In genomic region chr19:6046294-6047153, GRCm38 (mm10) we compare ENCODE assay signal across 8 mouse cellular contexts. TPM values are rescaled to one million over a fixed set of nuclear protein-coding genes. Genes with fewer than 3 reads are reported as not detected.
A peak's percentile ranks its signal among the peaks of the same experiment; 100 is the strongest.
DNase-seq lines count a peak whose midpoint lies in the region; ATAC-seq and TF ChIP-seq lines count a peak whose summit lies in the region.

Gene Syvn1, plus strand, starts transcription at chr19:6046576.

- peak within 1 kb of the TSS; percentile 89 for H3K4me2 ChIP-seq in forebrain, embryonic 15.5 days (replicated peaks)

- DNase-seq in ES-CJ7 (ENCODE audit: low read depth, low spot score): peak; percentile 94
- peak; percentile 91 for DNase-seq in cerebellum, adult 11-12 months
- peak; percentile 86 for DNase-seq in heart, postnatal 25 days (ENCODE audit: low spot score)
- peak; percentile 89 to 96 for DNase-seq in layer of hippocampus, adult 18-20 months (ENCODE audit: low spot score in 2 of 2)
- peak; percentile 93 for DNase-seq in lung, adult 2 months
- DNase-seq in thymus, adult 18-20 months: peak; percentile 81 to 92

- peak within 1 kb of the TSS; percentile 100 for H3K27ac ChIP-seq in forebrain, embryonic 15.5 days (replicated peaks)

- peak within 1 kb of the TSS; percentile 86 for H3K9ac ChIP-seq in forebrain, embryonic 15.5 days (replicated peaks)

- intact Hi-C loops in heart, postnatal 25 days (cut with DNase I): loop anchor here (5.0 kb wide), 1 partner anchor 71 kb away; the partner anchor contains the start of gene Sac3d1

- ATAC-seq in forebrain, embryonic 15.5 days (replicated peaks): peak; percentile 91
- peak; percentile 82 for ATAC-seq in neutrophil, adult 5-6 weeks (ENCODE audit: extremely low read depth, insufficient number of reproducible peaks, low FRiP score, poor library complexity, severe bottlenecking)

- TF ChIP-seq CTCF in lung, adult 2 months (IDR thresholded peaks at IDR 0.05; ENCODE audit: insufficient read depth, low read length): no peak

- H3K9me3 ChIP-seq in forebrain, embryonic 15.5 days: no peaks in the 10 kb centered on the region

- under 1% methylated on average over 65 of the region's 65 CpGs for WGBS in forebrain, embryonic 15.5 days
- WGBS in lung, adult 2 months: under 1% methylated on average over 65 of the region's 65 CpGs

- H3K36me3 ChIP-seq in forebrain, embryonic 15.5 days: peaks cover 33% of the 10 kb centered on the region

- H3K4me1 ChIP-seq in forebrain, embryonic 15.5 days: peaks cover 22% of the 10 kb centered on the region
- H3K4me1 ChIP-seq in lung, adult 2 months (ENCODE audit: control insufficient read depth, insufficient read depth, low read length): peaks cover 4% of the 10 kb centered on the region

- H3K27me3 ChIP-seq in forebrain, embryonic 15.5 days: no peaks in the 10 kb centered on the region

- peak; percentile 80 for TF ChIP-seq POLR2A in lung, adult 2 months (IDR thresholded peaks at IDR 0.05; ENCODE audit: borderline replicate concordance, extremely low read depth, low read depth, low read length)

- peak within 1 kb of the TSS; percentile 90 for H3K4me3 ChIP-seq in forebrain, embryonic 15.5 days
- H3K4me3 ChIP-seq in lung, adult 2 months (replicated peaks; ENCODE audit: extremely low read depth, low read depth, low read length): peak within 1 kb of the TSS; percentile 100

RNA-seq across cellular contexts. Expression of gene Syvn1, which starts in this region (rescaled TPM):
- 25.7 and 26.5 TPM in 2 replicates for polyA plus RNA-seq in forebrain, embryonic 15.5 days (2015; fragmentation: Nextera tagmentation; extraction: Ambion mirVana)
- 10 to 100 TPM; 20.6 to 22.4 TPM for total RNA-seq in heart, postnatal 25 days (2021)
- total RNA-seq in layer of hippocampus, adult 18-20 months (2021): 10 to 100 TPM; 43.4 to 44.5 TPM
- polyA plus RNA-seq in lung, adult 2 months (2012; rRNA removed): 41.1 and 47.1 TPM in 2 replicates
- 42.1 and 45.3 TPM in 2 replicates for total RNA-seq in neutrophil, adult 5-6 weeks (2017)

Comparison
In these comparisons a context has a peak if more than half of its experiments do, and no peak if none do; other contexts are left out.
1. Peak in every context shown above with its lines: DNase-seq, ATAC-seq, H3K4me3 ChIP-seq and H3K27ac ChIP-seq.